Mouse (Mus musculus): ENCODE measurements around the gene Dusp8.

Gene Dusp8

DNA sequence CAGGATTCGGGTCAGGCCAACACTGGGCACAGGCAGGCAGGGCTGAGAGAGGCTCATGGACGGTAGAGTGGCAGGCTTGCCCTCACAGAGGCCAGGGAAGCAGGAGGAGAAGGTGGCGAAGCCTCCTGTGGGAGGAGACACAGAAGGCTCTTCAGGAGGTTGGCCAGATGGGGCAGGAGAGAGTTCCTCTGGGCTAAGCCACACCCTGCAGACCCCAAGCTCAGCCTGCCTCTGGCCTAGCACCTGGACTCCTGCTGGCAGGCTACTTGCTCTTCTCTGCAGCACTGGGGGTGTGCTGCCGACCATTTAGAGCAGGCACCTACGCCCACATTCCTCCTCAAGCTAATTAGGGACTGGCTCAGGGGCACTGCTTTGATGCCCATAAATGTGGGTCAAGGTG lies 11.2 kb downstream of the Dusp8 start:
- DNase-seq, result no peak

DNA sequence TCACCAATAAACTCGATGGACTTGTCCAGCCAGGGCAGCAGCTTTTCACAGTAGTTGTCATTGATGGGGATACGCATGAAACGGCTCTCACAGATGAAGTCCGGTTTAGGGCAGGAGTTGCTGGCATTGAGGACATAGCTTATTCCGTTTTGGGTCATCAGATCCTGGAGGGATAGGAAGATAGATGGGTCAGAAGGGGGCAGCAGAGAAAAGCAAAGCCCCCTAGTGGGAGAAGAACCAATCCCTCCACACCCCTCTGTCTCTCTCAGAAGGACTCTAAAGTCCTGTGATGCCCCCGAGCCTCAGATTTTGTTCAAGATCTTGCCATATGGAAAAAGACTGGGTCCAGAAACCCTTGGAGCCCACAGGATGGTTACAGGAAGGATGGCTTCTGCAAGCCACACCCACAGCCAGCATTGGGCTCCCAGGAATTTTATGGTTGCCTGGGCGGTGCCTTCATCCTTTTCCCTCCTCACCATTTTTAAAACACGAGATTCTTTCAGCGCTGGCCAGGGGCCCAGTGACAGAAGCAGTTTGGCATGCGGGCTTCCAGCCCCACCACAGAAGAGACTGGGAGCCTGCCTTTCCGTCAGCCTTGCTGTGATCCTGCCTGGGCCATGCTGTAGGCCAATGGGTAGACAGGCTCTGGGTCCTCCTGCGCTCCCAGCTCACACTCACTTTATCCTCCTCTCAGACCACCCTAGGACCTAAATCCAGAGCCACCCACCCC lies 11.9 kb downstream of the Dusp8 start:
- DNase-seq, result peak; percentile 57

DNA sequence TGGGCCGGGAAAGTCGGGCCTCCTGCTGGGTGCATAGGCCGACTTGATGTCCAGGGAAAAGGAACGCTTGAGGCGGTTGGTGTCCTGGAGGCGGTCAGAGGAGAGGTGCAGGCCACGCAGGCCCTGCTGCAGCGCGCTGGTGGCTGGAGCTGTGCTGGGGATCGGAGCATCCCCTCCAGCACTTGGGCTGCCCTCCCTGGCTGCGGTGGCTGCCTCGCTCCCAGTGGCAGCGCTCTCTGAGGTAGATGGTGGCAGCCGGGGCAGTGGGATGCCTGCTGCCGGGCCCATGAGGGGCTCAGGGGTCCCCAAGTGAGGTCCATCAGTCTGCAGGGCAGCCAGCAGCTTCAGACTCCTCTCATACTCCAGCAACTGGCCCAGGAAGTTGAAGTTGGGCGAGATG lies 13.0 kb downstream of the Dusp8 start:
- no peak for DNase-seq

DNA sequence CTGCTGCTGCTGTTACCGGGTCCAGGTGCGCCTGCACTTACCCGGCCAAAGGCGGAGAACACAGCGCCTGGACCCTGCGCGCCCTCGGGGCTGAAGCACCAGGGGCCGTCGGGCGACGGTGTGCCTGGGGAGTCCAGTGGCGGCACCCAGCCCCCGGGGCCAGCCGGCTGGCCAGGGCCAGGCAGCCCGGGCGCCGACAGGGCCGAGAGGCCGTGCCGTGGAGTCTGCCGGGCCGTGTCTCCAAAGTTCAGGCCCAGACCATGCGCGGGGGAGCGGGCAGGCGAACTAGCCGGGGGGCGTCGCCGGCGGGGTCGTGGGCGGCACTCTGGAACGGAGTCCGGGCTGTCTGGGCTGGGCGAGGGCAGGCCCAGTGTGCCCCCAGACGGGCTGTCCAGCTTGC lies 13.5 kb downstream of the Dusp8 start:
- no peak for DNase-seq

DNA sequence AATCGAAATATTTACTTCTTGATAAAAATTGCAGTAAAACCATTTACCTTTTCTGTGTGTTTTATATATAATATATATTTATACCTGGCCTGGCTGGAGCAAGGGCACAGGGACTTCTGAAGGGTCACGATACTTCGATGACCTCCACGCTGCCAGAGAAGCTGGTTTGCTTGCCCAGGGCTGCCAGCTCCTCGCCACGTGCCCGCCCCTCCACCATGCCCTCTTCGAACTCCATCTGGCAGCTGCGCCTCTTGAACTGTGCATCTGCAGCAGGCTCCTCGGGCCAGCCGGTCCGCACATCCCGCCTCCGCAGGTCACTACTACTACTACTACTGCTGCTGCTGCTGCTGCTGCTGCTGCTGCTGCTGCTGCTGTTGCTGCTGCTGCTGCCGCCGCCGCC lies 13.9 kb downstream of the Dusp8 start:
- DNase-seq, result no peak

DNA sequence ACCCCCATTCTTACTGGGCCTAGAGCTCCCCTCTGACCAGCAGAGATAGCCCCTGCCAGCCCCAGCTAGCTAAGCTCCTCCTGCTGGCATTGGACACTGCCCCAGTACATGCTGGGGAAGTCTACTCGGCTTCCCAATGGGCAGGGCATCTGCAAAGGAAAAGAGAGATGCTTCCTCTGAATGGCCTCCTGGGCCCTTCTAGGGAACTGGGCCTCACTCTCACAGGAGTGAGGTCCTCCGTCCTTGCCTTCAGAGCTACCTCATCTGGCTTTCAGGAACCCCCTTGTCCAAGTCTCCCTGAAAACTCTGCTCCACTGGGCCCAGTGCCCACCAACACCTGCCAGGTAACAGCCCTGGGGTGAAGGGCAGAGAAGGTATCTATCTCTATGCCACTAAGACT lies 14.8 kb downstream of the Dusp8 start:
- DNase-seq, result no peak

DNA sequence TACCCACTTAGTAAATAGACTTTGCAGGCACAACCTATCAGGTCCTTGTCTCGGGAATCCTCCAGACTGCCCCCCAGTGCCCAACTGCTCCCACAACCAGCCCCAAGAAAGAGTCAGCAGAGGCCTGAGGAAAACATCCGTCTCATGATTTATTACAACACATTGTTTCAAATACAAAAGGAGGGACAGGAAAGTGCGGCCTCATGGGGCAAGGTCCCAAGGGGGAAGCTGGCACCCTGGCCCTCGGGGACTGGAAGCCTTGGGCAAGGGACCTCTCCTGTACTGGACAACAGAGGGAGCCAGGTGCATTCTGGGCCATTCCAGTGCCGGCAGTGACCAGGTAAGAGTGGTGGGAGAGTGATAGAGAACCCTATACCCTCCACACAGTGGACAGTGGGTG lies 16.3 kb downstream of the Dusp8 start:
- DNase-seq, result no peak

DNA sequence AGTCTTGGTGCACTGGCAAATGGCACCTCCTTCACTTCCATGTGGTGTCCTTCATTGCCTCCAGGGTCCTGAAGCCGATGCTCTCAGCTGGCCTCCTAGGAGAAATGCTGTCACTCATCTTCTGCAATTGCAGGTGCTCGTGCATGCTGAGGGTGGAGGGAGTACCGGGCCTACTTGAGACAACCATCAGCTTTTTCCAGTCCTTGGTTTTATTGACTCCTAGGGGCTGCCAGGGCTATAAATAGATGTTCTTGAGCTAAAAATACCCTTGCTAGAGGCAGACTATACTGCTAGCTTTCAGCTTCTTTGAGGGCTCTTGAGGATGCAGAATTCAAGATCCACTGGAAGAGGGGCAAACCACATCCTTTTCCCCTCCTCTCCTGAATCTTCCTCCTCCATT lies 18.5 kb downstream of the Dusp8 start:
- no peak for DNase-seq

DNA sequence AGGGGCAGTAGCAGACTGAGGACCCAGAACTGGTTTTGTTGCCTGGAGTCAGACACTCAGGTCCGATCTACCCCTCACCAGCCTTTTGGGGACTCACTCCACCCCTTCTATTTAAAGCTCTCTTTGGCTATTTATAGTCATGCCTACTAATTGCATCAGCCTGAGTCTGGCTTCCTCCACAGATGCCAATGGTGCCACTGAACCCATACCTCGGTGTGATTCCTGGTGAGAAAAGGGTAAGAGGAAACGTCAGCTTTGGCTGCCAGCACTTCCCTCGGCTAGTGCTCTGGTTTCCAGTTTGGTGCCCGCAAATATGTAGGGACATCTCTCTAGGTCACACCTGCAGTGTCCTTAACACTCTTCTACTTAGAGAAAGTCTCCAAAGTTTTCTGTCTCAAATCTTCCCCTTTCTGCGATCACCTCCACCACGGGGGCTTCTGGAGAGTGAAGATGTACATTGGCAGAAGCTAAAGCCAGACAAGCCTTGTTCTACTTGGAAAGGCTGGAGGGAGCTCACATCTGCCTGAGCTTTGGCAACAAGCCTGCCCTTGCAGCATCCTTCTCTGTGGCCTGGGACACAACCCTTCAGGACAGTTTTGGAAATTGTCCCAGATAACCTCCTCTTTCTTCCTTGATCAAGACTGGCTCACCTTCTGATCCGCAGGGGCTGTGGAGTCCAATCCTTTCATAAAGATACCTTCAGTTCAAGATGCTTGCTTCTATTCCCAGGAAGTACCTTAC lies 21.3 kb downstream of the Dusp8 start:
- DNase-seq, result no peak

DNA sequence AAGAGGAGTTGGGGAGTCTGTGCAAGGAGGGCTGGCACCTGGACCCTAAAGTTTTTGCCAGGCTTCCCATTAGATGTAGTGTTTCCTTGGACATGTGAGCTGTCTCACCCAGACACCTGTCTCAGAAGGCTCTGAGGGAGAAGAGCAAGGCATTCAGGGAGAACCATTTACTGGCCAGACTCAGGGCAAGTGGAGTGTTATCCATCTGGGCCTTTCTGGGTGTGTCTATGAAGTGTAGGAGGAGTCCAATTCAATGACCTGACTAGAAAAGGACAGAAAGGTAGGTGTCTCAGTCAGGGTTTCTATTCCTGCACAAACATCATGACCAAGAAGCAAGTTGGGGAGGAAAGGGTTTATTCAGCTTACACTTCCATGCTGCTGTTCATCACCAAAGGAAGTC lies 23.9 kb downstream of the Dusp8 start:
- DNase-seq, result no peak

DNA sequence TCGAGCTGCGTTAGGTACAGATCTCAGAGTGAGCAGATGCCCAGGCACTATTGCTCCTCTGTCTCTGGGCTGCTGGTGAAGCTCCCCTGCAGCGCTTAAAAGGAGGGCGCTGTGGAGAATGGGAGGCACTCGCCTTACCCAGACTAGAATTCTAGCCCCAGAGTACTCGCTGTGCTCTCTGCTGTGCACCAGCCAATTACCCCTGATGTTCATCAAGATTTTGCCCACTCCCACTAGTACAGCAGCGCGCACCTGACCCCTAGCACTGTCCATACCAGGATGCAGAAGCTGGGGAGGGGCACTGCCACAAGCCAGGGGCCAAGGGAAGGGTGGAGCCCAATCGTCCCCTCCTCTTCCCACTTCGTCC lies 24.4 kb downstream of the Dusp8 start:
- DNase-seq, result no peak

DNA sequence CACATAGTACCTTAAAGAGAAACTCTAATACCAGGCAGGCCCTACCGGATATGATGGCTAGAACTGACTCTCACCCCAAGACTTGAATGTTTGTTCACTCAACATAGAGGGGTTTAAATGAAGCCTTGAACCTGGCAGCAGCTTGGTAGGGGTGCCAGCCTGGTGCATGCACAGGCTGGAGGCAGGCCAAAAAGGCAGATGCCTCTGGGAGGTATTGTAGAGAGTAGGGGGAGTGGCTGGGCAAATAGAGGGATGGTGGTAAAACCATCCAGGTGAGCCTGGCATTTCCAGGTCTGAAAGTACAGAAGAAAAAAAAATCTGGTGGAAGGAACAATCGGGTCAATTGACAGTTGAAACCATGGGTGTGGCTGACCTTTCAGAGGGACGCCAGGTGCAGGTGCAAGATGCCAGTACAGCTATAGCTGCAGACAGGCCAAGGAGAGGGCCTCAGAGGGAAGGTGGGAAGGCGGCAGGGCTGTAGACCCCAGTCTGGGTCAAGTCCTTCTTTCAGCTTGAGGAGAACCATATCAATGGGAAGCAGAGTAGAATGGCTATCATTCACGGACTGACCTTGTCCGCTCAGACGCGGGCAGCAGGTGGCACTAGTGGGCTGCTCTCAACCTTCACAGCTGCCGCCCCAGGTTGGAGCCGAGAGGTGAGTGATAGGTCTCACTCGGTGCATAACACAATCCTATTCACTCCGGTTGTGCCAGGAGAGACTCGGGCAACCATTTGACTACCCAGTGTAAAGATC lies 25.0 kb downstream of the Dusp8 start:
- peak; percentile 74 for DNase-seq

DNA sequence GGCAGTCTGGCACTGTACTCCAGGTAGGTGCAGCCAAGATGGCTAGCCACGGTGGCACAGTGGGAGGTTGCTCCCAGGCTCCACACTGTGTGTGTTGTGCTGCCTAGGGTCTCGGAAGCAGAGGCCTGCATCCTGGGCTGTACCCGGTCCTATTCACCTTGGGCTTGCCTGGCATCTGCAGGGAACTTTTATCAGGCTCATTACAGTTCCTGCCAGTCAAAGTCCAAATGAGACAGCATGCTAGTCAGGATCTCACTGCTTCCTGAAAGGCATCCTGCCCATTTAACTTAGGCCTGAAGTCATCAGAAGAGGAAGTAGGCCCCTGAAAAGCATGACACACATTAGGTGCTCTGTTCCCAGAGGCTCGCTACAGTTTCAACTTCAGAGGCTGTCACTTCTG lies 27.2 kb downstream of the Dusp8 start:
- DNase-seq, result no peak

DNA sequence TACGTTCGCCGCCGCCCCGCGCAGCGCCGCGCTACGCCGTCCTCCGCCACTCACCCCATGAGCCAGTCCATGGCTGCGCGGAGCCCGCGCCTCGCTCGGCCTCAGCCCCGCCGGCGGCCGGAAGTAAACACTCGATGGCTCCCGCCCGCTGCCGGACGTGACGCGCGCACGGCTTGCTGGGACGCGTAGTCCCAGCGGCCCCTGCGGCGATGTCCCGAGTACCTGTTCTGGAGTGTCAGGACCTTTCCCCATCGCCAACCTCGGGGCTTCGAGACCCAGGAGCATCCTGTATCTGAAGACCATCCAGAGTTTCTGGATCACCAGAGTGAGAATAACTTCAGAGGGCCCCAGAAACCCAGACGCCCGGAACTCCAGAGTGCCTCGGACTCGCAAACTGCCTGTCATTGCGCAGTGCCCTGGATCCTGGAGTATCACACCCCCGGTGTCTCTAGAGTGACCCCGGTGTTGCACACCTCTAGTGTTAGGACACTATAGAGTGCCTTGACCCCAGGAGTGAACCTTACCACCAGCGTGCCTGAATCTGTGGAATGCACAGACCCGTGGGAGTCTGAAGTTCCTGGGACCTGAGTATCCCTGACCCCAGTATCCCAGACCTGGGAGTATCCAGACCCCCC lies 34.6 kb downstream of the Dusp8 start, which contains the start of gene Mob2:
Gene Mob2, minus strand, starts transcription at position 135 of the 635 bp plus-strand sequence.
- peak; percentile 87 for DNase-seq

DNA sequence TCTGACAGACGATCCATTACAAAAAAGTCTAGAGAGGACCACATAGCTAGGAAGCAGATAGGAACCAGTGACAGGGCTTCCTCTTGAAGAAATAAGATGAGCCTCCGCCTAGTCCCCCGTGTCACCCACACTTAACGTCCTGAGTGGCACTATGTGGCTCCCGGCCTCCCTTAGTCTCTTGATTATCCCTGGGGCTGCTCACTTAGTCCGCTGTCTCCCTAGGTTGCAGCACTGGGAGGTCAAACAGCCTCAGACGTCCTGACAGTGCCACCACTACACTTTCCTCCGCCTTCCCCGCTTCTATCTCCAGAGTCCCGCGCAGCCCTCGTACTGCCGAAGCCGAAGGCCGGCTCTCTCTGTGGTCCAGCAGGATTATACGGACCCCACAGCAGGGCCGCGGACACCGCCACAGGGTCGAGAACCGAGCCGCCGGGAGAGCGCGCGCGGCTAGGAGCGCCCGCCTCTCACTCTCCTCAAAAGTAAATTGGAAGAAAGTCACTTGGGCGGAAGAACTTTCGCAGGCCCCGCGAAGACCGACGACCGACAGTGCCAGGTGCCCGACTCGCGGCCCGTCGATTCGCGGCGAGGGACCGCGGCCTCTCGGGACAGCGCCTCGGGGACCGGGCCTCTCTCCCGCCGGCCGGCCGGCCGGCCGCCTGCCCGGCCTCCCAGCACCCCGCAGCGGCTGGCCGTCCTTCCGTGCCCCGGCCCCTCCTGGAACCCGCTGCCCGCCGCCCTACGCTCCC lies 35.3 kb downstream of the Dusp8 start:
- no peak for DNase-seq

DNA sequence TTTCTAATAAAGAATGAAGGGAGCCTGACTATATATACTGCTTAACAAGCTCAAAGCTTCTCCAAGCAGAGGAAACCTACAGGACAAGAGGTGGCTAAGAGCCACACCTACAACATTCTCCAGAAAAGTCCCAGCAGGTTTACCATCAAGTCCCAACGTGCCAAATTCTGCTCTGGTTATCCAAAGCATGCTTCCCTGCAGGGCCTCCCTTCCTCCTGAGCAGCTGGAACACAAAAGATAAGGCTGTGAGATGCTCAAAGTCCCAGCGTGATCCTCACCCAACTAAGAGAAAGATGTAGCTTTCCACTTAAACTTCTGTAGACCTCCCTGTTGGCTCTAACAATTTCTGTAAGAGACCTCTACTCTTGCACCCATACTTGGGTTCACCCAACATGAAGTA lies 36.6 kb downstream of the Dusp8 start:
- no peak for DNase-seq

DNA sequence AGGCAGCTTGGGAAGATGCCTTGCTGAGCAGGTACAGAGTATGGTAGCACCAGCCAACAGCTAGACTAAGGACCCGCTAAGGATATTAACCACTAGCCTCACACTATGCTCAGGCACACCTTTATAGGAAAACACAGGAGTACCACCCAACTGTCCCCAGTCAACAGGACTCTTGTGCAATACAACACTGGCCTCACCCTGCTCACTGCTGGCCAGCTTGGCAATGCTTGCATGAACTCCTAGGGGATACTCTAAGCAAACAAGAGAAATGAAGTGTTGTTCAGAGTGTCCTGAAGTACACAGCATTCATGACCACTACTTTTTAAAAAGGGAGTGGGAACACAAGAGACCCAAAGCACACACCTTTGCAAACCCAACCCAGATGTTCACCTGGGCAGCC lies 38.5 kb downstream of the Dusp8 start:
- no peak for DNase-seq

DNA sequence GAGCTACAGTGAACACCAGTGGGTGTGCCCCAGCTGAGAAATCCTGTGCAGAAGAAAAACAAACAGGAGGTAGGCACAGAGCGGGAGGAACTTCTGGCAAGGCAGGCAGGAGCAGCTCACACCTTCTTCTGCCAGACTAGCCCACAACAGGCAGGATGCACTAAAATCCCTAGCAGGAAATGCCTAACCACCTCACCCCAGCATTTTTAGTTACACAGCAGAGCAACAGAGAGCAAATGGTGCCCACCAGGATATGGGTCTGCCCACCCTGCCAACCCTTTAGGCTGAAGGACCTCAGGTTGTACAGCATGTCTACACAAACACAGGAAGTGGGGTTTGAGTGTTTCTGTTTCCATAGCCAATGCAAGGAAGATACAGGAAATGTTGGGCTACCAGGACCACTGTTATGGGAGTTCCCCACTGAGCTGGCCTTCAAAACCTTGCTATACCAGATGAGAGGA lies 39.0 kb downstream of the Dusp8 start:
- DNase-seq, result no peak

DNA sequence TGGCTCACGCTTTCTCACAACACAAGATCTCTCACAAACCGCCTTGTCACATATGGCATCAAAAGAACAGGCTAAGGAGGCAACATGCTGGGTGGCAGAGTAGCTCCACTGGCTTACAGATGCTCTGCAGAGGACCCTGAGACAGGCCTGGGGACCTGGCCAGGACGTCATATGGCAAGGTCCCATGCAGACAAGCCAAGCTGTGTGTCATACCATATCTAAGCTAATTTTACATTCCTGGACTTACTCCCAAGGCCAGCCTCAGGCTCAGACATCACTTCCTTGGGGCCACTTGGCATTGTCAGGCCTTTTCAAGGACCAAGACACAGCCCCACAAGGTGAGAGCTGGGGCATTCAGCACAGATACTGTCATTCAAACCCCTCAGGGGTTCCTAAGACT lies 40.2 kb downstream of the Dusp8 start:
- DNase-seq, result no peak

DNA sequence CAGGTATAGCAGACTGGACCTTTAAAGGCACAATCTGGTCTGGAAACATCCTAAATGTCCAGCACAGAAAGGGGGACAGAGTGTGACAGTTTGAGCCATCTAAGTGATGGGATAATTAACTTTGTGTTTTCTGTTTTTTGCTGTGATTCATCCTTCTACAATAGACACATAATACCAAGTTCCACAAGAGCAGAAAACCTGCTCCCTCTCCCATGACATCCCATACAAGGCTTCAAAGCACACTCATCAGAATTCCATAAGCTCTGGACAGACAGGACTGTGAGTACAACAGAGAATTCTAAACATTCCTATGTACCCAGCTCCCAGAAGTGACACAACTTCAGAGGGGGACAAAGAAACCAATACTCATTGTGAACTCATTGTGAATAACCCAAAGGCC lies 45.1 kb downstream of the Dusp8 start:
- no peak for DNase-seq

DNA sequence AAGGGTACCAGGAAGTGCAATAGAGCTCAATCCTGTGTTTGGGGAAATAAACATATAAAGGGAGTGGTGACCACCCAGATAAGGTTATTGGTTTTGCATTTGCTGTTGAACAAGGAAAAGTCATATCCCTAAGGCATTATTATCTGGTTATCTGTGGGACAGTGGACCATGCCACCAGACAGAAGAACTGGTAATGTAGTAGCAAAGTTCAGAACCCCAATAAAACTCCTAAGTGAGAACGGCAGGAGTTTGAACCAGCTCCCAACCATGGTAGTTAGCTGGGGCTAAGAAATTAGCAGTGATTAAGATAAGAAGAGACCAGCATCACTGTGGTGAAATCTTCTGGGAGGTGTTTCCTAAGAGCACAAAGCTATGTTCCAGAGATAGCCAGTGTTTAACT lies 49.7 kb downstream of the Dusp8 start:
- DNase-seq, result no peak

DNA sequence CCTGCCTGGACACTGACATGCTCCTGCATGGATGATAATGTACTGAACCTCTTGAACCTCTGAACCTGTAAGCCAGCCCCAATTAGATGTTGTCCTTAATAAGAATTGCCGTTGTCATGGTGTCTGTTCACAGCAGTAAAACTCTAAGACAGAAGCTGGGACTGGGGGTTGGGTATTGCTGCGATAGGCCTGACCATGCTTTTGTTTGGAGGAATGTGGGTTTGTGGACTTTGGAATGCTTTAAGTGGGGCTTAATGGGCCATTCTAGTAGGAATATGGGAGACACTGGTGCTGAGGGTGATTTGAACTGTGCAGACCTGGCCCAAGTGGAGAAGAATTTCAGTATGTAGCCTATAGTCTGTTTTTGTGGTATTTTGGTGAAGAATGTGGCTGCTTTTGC lies 50.3 kb downstream of the Dusp8 start:
- no peak for DNase-seq

DNA sequence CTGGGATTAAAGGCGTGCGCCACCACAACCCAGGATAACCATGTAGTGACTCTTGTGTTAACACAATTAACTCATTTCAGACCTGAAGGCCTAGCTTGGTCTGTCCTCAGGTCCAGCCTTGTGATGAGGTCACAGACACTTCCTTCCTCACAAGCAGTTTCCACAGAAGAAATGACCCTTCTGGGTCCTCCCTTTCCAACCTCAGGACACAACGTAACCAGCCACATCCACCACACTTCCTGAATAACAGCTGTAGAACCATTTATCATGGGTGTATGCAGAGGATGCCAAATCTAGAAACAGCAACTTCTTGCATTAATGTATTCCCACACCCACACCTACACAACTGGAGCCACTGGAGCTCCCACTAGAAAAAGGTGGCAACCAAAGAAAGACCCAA lies 54.9 kb downstream of the Dusp8 start:
- no peak for DNase-seq

Data from right cerebral cortex, postnatal 14 days (tissue).